Mouse (Mus musculus) A20 (cell line): ENCODE results near the gene 6430628N08Rik.

Experiments used
- DNase-seq: peaks from one replicate; pipeline ENCODE4 v3.0.0-alpha.2; 2011; ENCODE audit warnings: low read depth, low spot score

The 6430628N08Rik gene

DNA sequence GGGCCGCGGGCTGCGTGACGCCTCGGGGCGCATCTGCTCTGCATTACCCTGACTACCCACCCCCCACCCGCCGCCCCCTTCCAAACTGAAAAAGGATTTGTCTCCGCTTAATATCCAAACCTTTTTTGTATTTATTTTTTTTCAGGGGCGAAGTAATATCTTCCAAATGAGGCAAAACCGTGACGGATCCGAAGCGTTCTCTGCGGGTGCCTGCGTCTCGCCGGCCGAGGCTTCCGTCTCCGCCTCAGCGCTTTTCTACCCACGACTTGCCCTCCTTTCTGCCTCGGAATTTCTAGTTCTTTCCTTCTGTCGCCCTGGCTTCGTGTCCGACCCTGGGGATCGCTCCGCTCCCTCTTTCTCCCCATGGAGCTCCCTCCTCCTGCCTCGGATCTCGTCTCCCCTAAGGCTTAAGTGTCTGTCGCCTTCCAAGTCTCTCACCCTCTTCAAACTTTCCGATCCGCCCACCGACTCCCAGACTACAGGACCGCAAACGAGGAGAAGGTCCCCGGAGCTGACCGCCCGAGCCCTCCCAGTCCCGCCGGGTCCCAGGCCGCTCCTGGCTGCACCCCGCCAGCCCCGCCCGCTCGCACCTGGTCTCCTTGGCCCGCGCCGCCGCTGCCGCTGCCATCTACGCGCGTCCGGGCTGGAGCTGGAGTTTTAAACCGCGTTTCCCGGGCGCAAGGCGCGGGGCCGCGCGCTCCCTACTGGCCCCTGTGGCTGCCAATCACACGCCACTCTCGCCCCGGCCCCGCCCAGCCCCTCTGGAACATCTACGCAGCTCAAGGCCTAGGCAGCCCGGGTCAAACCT, 49.0 kb downstream of the 6430628N08Rik start, which contains the start of gene Dmbx1:
Dmbx1 (minus strand) TSS at position 632 of the 808 bp plus-strand sequence.
- no peak for DNase-seq

GRCm38 (mm10) chr4:115940681-115941080, 50.2 kb downstream of the 6430628N08Rik start:
- no peak for DNase-seq

- DNase-seq, result no peak
Observed at GRCm38 (mm10) chr4:115941242-115941820, 50.9 kb downstream of the 6430628N08Rik start.

GRCm38 (mm10) chr4:115943669-115944314, 53.3 kb downstream of the 6430628N08Rik start:
- DNase-seq, result no peak
